Mouse (Mus musculus): ENCODE measurements around the gene Snx29.
"Not testable (repeated sequence)": the region's sequence is repeated elsewhere in the genome, so short reads cannot be mapped to it uniquely, and the experiment has no call there.

Gene Snx29

DNA sequence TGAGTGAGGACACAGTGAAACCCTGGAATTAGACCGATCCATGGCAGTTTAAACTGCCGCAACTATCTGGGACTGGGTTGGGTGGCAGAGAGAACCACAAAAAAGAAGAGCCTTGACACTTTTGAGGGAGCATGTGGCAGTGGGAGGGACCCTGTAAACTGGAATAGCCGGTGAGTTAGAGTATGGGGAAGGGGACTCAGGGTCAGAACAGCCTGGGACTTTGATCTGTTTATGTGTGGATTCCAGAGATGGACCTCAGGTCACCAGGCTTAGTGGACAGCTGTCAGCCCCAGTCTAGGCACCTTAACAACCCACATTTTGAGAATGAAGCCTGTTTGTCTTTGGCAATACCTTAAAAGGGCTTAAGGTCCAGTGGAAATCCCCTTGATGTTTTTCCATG, 215.5 kb downstream of the Snx29 start:
- peak; percentile 66 for DNase-seq (ENCODE audit: low spot score)

DNA sequence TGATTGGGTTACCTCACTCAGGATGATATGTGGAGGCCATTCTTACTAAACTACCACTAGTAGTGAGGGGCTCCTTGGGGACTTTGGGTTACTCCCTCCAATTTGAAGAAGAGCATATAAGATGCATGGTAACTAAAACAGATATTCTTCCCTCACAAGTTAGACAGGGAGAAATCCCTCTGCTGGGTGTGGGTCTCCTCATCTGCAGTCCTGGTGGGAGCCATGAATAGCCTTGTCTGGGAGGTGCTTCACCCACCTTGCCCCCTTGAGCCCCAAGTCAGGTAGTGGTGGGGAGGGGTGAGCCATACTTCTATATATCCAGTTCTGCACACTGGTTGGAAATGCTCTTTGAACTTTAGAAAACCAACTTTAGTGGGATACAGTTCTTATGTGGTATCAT, 218.3 kb downstream of the Snx29 start:
- DNase-seq (ENCODE audit: low spot score): no peak

DNA sequence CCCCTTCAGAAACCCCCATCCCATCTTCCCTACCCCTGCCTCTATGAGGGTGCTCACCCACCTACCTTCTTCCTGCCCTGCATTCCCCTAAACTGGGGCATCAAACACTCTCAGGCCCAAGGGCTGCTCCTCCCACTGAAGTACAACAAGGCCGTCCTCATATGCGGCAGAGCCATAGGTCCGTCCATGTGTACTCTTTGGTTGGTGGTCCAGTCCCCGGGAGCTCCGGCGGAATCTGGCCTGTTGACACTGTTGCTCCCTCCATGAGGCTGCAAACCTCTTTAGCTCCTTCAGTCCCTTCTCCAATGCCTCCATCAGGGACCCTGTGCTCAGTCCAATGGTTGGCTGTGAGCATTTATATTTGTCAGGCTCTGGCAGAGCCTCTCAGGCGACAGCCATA, 219.1 kb downstream of the Snx29 start:
- DNase-seq (ENCODE audit: low spot score): no peak

DNA sequence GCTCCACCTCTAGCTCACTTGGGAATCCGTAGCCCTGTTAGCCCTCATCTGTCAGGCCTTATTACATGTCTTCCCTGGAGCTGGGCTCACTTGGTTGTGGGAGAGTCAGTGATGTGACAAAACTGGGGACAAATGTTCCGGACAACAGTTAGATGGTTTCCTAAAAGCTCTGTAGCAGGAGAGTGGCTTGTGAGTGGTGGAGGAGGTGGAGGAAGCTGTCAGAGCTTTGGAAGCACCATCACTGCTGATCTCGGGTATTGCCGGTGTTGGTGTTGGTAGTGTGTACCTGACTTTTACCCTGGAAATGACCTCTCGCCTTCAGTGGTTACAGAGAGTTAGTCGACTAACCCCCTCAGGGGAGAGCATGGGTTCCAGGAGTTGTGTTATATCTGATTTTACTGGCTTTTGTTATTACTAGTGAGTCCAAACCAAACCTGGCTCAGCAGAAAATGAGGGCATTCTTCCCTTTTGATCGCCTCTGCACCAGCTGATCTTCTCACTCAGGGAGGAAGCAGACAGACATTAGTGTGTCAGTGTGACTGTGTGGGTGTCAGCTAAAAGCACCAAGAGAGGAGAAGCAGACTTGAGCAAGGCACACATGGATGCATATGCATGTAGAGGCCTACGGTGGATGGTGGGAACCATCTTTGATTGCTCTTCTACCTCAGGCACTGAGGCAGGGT, 227.5 kb downstream of the Snx29 start:
- DNase-seq (ENCODE audit: low spot score): no peak

DNA sequence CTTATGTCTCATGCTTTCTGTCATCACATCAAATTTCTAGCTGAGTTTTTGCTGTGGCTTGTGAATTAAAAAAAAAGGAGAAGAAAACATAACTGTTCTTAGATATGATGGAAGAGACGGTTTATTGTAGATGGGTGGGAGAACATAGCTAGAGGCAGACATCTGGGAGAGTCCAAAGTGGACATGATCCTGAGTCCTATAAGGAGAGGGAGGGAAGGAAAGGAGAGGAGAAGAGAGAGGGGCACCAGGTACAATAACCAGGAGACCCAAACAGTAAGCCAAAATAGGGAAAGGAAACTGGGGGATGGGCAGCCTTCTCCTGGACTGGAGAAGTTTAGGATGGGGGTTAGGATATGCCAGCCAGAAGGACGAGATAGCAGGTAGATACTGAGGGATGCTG, 239.0 kb downstream of the Snx29 start:
- DNase-seq (ENCODE audit: low spot score): no peak

DNA sequence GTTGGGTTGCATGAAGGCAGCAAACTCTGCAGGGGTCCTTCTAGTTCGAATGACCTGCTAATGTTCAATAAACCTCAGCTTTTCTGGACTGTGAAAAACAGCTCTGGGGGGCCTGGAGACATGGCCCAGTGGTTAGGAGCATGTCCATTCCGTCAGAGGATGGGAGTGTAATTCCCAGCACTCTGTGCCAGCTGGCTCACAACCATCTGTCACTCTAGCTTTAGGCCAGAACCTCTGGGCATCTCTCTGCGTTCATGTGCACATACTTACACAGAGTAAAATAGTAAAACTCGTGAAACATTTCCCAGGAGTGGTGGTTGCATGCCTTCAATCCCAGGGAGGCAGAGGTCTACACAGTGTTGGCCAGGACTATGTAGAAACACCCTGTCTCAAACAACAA, 241.1 kb downstream of the Snx29 start:
- no peak for DNase-seq (ENCODE audit: low spot score)

DNA sequence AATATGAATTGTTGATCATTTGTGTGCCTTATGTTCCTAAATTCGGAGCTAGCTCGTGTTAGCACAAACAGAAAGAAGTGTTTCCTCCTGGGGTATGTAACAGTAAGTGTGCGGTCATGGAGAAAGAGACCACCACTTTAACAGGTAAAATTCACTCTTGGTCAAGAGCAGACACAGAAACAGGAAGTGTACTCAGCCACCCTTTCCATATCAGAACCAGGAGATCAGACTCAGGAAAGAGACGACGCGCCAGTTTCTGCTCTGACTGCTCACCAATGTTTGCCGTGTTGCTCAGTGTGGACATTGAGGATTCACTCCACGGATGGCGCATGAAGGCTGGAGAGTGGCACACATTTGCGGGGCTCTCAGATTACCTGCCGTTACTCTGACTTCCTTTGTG, 242.4 kb downstream of the Snx29 start:
- DNase-seq (ENCODE audit: low spot score): no peak

DNA sequence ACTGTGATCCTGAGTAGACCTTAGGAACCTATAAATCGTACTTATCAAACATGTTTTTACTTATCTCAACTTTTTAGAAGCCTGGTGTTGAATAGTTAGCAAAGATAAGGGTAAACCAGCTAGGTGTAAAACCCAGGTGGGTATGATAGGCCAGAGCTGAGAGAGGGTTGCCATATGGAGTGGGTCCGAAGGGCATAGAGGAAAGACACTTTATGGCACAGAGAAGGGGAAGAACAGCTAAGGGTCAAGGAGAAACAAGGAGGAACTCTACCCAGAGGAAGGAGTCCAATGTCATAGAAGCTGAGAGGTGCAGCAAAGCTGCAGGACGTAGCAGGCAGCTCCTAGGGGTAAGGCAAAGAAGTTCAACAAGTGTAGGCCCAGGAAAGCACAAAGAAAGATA, 244.9 kb downstream of the Snx29 start:
- no peak for DNase-seq (ENCODE audit: low spot score)

DNA sequence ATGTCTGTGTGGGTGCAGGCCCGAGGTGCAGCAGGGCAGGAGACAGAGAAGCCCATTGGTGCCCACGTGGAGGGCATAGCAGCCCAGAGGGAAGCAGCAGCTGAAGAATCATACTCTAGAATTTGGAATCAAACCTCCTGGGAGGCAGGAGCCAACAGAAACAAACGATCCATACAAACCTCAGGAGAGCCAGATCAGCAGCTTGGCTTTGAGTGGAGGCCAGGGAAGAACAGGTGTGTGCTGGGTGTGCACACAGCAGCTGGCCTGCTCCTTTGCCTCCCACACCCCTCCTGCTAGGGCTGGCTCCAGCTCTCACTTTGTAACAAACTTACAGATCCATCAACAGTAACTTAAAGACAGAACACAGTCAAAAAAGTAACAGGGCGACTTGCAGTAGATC, 245.4 kb downstream of the Snx29 start:
- DNase-seq (ENCODE audit: low spot score): no peak

DNA sequence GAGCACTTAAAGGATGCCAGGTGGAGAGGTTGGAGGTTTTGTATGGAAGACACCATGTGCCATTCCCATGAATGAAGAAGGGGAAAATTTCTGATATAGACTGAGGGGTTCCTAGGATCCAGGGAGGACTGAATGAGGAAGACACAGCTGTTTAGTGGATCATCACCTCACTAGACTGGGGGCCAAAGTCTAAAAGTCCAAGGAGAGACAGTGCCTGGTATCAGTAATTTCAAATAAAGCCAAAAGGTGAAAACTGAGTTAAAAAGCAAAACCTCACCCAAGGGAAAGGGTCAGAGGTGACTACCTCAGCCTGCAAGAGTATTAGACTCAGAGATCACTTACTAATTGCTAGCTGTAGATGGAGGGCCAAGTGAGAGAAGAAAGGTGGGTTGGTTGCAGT, 245.9 kb downstream of the Snx29 start:
- DNase-seq (ENCODE audit: low spot score): peak; percentile 38

DNA sequence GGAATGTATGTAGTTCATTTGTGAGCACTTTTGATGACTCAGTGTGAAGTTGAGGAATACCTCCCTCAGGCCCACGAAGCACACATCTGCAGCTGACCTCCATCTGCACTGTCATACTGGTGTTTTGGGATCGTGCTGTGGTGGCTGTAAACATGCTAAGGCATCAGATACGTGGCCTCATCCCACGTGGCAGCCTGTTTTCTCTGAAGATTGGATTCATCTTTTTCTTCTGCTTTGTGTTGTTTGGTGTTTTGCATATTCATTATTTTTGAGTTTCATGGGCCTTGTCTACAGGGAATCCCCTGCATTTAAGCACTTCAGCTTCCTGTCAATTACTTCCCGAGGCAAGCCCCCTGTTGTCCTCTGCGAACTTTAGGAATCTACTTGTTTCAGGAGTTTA, 246.4 kb downstream of the Snx29 start:
- no peak for DNase-seq (ENCODE audit: low spot score)

DNA sequence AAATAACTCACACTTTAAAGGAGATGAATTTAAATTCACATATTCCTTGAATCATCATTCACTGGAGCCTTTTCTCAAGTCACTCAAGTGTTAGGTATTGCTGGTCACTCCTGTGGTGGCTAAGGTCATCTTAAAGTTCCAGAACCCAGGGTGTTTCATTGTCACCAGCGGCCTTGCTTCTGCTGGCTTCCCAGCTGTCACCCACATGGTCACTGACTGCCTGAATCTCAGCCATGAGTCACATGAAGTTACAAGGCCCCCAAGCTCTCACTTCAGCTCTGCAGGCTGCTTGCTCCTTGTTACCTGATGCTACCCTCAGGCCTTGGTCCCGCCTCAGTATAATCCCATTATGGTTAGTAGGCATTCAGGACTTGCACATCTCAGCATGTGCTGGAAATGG, 247.4 kb downstream of the Snx29 start:
- no peak for DNase-seq (ENCODE audit: low spot score)

DNA sequence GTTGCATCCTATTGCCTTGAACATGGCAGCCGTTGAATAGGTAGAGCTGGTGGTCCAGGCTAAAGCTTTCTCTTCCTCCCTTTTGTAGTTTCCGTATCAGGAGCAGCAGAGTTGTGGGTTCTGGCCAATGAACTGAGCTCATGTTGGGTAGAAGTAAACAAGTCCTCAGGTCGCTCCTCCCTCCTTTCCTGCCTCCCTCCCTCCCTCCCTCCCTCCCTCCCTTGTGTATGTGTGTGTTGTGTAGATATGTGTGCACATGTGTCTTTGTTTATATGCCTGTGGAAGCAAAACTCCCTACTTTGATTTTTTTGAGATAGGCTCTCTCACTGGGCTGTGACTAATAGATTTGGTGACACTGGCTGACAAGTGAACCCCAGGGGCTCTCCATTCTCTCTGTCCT, 251.8 kb downstream of the Snx29 start:
- no peak for DNase-seq (ENCODE audit: low spot score)

DNA sequence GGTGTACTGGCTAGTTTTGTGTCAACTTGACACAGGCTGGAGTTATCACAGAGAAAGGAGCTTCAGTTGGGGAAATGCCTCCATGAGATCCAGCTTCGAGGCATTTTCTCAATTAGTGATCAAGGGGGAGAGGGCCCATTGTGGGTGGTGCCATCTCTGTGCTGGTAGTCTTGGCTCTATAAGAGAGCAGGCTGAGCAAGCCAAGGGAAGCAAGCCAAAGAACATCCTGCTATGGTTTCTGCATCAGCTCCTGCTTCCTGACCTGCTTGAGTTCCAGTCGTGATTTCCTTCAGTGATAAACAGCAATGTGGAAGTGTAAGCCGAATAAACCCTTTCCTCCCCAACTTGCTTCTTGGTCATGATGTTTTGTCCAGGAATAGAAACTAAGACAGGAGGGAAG, 253.0 kb downstream of the Snx29 start:
- DNase-seq (ENCODE audit: low spot score): not testable (repeated sequence)

DNA sequence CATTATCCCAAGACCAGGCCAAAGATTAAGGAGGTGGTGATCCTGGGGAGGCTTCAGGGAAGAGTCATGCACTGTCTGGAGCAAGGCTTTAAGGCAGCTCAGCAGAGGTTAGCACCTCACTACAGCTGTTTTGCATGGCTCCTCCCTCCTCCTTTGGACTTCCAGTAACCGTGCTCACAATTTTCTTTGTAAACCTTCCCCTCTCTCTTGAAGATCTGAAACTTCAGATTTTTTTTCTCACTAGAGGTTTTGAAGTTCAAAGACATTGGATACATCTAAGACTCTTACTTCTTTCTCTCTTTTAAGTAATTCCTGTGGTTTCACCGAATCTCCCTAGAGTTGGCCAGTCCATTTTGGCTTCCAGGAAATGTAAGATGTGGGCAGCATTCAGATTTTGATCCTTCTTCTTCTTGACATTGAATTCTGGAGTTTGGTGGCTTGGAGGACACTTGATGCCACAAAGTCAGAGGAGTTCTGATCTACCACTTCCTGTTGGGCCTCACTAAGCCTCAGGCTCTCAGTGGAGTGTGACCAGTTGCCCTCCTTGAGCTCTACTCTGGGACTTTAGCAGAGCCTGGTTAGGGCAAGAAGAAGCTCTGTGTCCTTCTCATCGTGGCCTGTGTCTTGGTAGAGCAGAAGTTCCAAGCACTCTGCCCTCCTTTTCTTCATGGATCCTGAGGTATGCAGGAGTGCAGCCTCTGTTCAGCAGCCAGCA, 255.0 kb downstream of the Snx29 start:
- DNase-seq (ENCODE audit: low spot score): no peak

DNA sequence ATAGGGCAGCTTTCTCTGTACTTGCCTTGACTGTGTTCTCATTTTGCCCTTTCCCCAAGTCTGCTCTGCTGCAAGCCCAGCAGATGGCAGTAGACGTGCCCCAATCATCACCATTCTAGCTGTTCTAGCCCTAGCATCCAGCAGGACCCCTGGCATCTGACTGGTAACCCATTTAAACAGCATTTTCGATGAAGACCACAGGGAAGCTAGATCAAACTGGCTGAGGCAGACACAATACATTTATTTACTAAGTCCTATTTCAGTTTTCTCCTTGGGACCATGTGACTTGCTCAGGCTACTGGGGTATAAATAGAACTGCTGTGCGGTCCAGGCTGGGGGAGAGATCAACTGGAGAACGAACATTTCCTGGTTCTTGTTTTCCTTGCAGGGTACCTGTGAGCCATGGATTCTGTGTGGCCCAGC, 257.0 kb downstream of the Snx29 start:
- DNase-seq (ENCODE audit: low spot score): no peak

DNA sequence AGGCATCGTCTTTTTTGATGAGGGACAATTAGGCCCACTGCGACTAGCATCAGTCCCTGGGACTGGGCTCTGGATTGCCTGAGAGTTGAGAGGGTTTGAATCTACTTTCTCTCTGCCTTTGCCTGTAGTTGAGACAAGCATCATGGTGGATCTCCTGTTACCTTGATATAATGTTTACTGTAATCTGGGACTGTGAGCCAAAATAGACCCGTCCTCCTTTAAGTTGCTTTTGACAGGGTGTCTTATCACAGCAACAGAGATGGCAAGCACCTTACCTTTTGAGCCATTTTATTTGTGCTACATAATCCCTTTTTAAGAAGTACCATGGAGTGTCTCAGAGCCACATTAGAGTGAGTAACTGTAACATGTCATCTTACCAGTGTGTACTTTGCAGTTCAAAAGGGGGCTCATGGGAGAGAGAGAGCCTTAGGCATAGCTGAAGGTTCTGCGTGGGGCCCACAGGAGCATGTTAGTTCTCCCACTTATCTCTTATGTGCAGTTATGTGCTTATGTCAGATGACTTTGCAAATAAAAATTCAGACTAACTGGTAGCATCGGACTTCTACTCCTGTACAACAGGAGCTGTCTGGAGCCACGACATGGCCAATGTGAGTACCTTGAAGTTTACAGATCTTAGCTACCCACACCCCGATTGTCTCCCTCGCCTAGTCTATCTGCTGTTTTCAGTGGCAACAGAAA, 261.4 kb downstream of the Snx29 start:
- DNase-seq (ENCODE audit: low spot score): no peak

DNA sequence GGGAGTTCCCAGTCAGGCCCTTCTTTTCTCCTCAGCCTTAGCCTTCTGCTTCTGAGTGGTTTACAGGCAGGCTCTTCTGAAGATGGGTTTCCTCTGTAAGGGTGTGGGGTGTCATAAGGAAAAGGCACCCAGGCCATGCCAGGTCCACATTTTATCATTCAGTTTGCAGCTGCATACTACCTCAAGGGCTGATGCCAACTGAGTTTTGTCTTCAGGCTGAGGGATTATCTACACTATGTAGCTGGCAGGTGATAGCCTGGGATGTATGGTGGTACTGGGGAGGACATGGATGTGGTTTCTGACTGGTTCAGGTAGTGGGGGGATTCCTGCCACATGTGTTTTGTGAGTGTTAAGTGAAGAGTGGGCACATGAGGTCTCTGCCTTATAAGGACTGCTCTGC, 266.0 kb downstream of the Snx29 start:
- DNase-seq (ENCODE audit: low spot score): no peak

DNA sequence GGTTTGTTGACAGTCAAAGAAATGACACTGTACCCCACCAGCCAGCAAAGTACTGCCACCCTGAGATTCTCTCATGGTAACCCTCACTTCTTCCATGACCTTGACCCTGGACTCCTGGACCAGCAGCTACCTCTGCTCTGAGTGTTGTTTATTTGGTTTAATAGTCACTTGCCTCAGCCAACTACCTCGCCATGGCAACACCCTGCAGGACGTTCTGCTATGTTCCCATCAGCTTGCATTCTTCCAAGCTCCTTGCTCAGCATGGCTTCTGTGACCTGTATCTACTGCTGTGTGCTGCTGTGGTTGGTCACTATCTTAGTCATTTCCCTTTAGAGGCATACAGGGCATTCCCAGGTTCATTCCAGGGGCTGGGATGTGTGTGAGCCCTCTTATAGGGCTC, 266.6 kb downstream of the Snx29 start:
- no peak for DNase-seq (ENCODE audit: low spot score)

DNA sequence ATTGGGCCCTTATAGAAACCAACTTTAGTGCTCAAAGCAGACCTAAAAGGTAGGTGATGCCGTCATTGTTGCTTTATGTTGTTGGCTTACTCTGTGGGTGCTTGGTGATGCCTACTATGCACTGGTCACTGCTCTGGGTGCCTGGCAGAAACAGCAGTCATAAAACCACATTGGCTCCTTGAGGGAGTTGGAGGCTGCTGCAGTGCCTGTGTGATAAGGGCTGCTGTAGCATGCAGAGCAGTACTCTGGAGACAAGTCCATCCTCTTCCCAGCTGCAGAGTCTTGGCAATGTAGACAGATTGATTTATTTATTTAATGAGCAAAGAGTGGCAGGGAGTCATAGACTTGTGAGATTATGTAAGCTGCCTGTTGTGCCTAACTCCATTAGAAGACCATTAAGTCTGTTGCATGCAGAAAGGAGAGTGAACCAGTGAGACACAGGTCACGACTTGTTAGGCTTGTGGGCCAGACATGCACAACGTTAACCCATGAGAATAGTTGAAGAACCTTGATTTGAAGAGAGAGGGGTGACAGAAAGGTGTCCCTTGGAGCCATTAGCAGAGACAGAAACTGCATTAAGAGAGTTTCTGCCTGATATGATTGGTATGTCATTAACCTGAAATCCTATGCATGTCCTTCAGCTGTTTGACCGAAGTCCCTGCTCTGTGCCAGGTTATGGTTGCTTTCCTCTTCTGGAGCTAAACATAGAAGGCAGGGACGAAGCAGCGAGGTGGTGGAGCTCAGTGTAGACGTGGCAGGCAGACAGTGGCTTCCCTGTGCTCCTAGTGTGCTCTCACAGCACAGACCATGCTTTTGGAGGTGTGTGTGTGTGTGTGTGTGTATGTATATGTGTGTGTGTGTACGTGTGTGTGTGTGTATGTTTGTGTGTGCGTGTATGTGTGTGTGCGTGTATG, 267.3 kb downstream of the Snx29 start:
- DNase-seq (ENCODE audit: low spot score): no peak

DNA sequence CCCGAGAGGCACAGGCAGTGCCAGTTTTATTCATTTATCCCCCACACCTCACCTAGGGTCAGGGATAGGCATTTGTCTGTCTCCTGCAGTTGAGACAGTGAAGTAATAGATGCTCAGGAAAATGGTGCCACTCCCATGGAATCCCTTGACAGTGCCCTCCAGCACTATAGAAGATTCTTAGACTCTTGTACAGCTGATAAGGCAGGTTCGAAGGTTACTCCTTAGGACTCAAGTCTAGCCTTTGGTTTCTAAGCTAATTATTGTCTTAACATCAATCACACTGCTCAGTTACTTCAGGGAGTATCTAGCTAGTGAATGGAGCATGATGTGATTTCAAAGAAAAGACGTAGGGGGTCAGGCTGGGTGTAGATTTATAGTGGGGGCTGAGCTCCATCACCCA, 273.9 kb downstream of the Snx29 start:
- DNase-seq (ENCODE audit: low spot score): peak; percentile 28

DNA sequence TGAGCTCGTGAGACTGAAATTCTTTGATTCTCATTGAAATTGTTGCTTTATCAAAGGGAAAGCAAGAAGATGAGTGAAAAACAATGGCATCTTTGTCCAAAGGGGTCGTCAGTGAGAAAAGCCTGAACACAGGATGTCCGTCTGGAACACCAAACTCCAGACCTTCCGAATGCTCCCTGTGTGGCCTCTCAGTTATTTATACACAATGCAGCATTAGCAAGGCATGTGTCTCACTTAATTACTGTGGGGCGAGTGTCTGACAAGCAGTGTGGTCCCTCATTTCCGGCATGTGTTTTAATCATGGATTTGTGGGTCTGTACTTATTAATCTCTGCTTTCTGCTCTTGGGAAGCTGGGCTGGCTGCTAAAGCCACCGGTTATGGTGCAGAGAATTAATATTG, 275.1 kb downstream of the Snx29 start:
- no peak for DNase-seq (ENCODE audit: low spot score)

Data from yolk sac, embryonic 10.5 days (tissue).